Mouse (Mus musculus) G1E (cell line): ENCODE measurements at regions not wholly inside any gene's neighbourhood (a gene's known extent, or its start where the extent isn't known, plus 50 kb on each side); places are given as distances from the start of the nearest gene placed in this dataset.

Experiments used
- CTCF ChIP-seq: IDR thresholded peaks from 2 replicates; pipeline ENCODE4 v1.5.1; 2012; ENCODE audit warnings: low read depth, low read length, inconsistent platforms, mixed read lengths
- GATA1 ChIP-seq: IDR thresholded peaks from 2 replicates; pipeline ENCODE4 v1.6.1; 2012; ENCODE audit warnings: borderline replicate concordance, low read length, inconsistent platforms, mixed read lengths
- GATA2 ChIP-seq: IDR thresholded peaks from 2 replicates; pipeline ENCODE4 v1.6.1; 2012; ENCODE audit warnings: low read depth, low read length, inconsistent platforms, borderline replicate concordance
- POLR2AphosphoS5 ChIP-seq: IDR thresholded peaks from 2 replicates; pipeline ENCODE4 v1.6.1; 2012; ENCODE audit warnings: low read depth, low read length, inconsistent platforms; ENCODE audit not compliant: insufficient replicate concordance
- TAL1 ChIP-seq: conservative IDR thresholded peaks from 2 replicates; pipeline ENCODE4 v1.6.1; 2012; ENCODE audit warnings: low read depth, low read length, inconsistent platforms, mixed read lengths

DNA sequence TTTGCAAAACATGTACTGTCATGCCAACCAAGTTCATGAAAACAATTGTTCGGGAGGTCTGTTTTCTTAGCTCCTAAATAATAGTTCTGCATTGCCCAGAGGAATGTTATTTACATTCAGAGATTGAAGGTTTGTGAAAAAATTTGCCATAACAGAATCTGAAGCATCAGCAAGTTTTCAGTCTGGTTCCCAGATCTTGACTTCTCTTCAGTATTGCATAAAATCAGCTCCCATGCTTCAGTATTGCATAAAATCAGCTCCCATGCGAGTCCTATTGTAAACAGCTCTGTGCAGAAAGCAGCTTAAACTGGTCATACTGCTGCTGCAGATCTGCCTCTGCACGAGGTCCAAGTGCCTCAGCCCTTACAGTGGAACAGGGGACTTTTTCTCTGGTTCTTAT lies 155.5 kb downstream of the Cxcl12 start:
- no peak for TF ChIP-seq GATA1
- TF ChIP-seq CTCF = no peak
- TF ChIP-seq POLR2AphosphoS5 = no peak
- no peak for TF ChIP-seq TAL1
- no peak for TF ChIP-seq GATA2
